Mouse (Mus musculus) frontal cortex, adult (tissue): ENCODE data around the gene Rnf212b.
"Not testable (repeated sequence)": the region's sequence is repeated elsewhere in the genome, so short reads cannot be mapped to it uniquely, and the experiment has no call there.

ENCODE experiments used
- ATAC-seq: cut with Nextera tagmentation; 2 replicates; pipeline ENCODE4 v1.9.2; 2017; ENCODE audit warnings: mild to moderate bottlenecking, moderate library complexity, mixed read lengths; ENCODE audit not compliant: low TSS enrichment

Rnf212b gene

DNA sequence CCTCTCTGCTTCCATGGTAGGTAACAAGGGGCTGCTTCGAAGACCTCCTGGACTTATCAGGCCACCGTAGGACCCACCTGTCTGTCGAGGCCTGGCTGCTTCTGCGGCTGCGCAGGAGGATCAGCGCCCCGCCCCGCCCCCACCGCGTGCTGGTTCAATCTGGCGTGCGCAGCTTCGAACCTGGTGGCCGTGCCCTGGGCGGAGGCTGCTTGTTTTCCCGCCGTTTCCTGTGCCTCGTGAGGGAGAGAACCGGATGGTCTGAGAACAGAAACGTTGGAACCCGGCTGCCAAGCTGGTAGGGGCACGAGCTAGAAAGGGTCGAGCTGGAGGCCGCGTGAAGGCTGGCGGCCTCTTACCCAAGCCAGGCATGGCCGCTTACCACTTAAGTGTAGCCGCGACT lies at the start of gene Rnf212b:
Gene Rnf212b, plus strand, starts transcription at position 151 of the 400 bp plus-strand sequence.
- no peak for ATAC-seq

DNA sequence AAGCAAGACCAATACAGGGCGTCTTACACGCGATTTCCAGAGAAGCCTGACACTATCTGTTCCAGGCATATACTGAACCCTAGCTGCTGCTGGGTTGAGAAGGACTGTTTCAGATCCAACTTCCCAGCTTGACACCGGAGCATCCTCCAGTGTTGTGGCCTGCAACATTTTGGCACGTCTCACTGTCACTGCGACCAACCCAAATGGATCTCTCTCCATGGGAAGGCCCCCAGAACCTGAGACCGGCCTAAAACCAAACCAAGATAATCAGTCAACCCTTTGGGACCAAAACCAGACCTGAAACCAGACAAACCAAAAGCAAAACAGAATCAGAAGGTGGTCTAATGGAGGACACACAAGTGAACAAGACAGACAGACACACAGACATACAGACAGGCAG lies 47.0 kb upstream of the Rnf212b start:
- not testable (repeated sequence) for ATAC-seq

DNA sequence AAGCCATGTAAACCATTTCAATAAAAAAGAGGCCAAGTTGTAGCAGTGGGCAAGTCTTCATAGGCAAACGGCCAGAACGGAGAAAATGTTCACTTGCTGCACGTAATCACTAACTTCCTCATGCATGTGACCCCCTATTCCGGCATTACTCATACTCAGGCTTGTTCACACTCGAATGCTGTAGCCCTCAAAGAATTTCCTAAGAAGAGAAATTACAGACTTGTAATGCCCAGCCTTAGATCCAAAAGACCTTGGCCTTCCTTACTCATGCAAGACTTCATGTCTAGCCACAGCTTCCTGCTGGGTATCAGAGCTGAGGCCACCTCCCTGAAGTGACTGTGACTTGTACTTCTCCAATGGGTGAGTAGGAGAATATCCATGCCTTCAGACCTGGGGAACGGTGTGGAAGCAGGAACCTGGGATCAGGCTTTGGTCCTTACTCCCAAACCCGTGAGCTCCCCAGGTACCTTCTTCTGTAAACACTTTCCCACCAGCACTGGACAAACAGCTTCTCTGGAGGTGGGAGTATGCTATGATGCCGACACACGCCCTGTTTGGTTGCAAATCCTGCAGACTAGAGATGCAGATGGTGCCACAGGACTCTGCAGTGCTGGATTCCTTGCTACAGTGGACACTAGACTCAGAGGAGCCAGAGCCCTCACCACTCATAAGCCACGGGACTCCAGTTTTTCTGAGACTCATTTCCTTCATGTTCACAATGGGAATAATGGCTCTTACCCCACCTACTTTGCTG lies 45.5 kb upstream of the Rnf212b start:
- no peak for ATAC-seq

DNA sequence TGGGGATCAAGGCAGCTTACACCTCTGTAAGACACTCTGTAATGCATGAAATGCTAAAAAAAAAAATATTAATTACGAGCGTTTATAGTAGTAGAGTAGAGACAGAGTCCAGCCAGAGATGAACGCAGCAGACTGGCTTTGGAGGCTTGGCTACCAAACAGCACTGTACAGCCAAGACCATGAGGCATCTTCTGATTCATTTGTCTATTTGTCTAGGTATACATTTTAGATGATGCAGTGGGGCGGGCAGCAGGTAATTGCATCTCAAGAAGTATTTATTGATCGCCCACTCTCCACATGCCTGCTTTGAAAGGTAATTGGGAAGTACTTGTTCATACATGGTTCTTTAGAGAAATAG lies 44.9 kb upstream of the Rnf212b start:
- no peak for ATAC-seq

DNA sequence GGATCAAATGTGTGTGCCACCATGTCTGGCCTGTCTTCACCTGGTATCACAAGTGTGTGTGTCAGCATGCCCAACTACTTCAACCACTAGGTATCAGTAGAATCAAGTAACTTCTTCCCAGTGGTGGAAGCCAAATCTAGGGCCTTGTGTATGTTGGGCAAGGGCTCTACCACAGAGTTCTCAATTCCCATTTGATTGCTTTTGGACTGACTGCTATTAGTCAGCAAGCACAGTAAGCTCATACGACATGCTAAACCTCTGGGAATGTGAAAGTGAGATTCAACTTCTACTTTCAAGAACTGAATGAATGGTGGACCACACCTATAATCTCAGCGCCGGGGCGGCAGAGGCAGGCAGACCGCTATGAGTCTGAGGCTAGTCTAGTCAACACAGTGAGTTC lies 43.6 kb upstream of the Rnf212b start:
- ATAC-seq = no peak

DNA sequence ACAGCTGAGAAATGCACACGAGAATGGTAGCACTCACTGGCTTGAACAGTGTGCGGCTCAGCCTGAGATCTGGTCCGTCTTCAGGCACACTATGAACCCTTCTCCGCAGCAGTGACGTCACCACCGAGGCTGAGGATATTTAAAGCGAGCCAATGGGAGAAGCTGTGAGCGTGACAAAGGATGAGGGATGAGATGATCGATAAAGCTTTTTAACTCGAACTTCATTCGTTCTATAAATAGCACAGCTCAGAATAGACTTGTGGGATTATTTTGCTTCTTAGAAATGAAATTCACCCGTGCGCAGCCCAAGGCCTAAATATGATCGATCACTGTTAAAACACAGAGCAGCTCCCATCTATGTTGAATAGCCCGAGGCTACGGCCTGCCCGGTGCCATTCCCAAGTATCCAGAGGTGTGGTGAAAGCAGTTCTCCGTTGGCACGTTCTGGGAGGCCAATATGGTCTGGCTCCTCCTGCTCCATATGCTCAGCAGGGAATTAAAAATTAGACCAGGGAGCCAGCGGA lies 41.5 kb upstream of the Rnf212b start:
- ATAC-seq = peak; percentile 71

DNA sequence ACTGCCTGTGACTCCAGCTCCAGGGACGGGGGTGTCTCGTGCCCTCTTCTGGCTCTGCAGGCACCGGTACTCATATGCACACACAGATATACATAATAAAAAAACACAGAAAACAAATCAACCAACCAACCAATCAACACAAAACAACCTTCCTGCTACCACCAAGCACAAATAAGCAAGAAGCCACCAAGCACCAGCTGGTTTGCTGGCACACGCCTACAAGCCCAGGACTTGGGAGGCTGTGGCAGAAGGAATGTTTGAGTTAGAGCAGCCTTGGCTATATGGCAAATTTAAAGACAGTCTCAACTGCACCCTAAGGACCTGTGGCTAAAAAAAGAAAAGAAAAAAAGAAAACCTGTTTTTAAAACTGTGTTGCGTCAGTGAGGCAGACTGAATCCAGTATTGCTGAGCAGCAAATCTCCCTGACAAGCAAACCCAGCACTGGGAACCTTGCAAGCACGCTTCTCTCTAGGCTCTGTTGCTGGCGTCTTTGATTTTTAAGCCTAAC lies 38.4 kb upstream of the Rnf212b start:
- peak; percentile 48 for ATAC-seq

DNA sequence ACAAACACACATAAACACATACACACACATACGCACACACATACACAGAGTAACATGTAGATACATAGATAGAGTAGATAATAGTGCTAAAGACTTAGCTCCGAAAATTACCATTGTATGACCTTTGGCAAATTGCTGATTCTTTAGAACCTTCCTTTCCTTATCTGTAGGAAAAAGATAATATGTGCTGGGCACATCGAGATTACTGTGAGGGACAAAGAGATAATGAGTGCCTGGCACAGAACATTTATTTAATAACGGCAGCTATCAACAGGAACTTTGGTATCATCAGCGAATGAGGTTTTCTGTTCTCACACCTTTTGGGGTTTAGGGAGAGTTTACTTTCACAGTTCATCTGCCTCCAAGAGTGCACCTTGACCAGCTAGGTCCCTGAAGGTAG lies 37.2 kb upstream of the Rnf212b start:
- no peak for ATAC-seq

DNA sequence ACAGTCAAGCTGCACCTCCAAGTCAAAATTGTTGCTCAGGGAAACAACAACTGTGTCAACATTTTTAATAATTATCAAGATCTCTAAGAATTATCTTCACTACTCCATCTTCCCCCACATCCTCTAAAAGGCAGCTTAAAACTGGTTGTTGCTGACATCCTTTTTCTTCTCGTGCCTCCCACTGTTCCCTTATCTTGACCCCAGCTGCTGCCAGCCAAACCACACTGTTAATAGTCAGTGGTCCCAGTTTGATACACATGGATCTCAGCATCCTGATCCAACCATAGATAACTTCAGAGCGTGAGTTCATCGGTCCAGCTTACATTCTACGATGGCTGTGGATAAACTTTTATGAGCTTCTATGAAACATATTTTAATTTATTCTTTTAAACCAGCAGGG lies 36.0 kb upstream of the Rnf212b start:
- ATAC-seq = no peak

DNA sequence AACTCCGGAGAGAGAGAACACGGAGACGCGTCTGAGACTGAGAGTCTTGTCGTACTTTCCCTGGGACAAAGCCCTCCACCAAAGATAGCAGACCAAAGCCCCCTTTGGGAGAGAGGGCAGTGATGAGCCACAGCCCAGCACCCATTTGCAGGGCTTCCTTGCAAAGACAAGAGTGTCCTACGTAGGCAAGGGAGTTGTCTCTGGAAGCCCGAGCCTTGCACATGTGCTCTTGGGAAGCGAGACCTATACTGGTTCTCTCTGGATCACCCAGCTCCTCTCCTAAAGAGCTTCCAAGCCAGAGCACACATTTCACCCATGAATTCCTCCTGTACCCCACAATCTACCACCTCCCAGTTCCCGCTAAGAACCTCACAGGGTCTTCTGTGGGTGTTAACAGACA lies 33.9 kb upstream of the Rnf212b start:
- peak; percentile 48 for ATAC-seq

DNA sequence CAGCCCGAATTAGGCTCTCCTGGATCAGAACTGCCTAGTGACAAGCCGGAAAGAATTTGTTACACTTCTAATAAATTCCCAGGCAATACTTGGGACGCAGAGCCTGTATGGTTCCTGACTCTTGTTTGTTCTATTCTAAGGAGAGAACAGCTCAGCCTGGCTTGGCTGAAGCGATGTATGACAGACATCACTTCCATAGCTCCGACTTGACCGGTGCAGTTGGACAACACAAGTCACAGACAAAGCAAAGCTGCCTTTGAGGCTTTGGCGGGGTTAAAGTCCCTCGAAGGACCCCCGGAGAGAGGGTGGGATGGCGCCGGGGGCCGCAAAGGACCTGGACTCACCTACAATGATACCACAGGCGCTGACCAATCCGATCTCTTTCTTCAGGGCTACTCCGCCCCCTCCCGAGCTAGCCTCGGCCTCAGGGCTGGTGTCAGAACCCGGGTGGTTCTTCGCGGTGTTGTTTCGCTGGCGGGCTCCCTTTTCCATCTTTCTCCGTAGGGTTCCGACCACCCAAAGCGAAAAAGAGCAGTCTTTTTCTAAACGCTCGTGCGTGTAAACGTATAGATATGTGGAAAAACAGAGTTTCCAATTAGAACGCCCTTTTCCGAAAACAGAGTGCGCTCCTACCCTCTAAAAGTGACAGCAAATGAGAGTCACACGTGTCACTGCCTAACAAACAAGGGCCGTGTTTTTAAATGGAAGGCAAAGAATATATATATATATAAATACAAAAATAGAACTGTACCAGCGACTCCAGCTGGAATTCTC lies 32.9 kb upstream of the Rnf212b start:
- ATAC-seq = peak; percentile 68

DNA sequence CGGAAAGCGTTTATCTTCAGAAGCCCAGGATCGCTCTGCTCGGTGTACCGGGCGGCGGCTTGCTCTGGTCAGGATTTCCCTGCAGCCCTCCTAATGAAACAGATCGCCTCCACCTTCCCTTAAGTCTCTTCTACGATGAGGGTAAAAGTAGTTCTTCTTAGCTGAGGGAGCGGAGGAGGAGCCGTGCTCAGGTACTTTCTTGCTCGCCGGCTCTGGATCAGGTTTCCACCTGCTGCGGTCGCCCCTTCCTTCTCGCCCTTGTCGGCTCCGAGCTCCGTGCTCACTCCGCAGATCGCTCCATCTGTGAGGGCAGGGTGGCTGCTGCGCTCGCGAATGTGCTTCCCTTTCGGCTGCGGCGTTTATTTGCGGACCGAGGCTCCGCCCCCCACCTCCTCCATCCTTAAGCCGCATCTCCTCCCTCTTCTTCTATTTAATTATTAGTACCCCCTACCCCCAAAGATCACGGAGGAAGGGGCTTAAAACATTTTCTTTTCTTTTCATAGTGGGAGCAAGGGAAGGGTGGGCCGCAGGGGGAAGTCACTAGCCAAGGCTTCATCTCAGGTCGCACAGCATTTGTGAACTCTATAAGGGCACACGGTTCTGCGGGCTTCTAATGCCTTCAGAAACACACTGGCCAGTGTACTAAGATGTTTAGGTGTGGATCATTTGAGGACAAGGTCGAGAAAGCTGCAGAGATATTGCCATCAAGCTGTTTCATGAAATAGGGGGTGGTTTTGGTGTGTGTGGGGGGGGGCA lies 32.2 kb upstream of the Rnf212b start, which contains the start of gene Slc7a8:
Gene Slc7a8, minus strand, starts transcription at position 337 of the 756 bp plus-strand sequence.
- ATAC-seq = peak; percentile 69

DNA sequence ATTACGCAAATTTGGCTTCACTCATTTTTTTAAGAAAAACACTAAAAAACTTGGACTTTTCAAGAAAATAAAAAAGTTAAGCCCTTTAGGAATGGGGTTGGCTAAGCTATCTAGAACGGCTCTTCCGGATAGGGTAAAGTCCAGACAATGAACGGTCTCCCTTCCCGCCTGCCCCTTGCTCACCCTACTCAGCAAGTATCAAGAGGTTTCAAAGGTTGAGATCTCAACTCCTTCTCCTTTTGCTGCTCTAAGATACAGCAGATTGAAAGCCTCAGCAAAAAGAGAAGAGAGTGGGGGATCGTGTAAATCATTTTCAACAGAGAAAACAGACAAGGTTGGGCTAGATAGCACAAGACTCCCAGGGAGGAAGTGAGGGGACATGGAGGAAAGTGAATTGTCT lies 31.0 kb upstream of the Rnf212b start:
- ATAC-seq = no peak

DNA sequence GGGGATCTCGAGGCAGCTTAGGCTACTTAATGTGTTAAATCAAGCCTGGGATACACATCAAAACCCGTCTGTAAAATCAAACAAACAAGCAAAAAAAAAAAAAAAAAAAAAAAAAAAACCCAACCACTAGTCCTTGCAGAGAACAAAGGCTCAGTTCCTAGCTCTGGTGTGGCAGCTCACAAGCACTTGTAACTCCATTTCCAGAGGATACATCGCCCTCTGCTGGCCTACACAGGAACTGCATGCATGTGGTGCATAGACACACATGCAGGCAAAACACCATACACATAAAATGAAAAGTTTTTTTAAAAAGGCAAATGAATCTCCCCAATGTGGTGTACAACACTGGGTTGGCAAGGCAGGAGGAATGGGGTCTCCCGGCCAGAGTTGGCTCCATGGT lies 28.0 kb upstream of the Rnf212b start:
- no peak for ATAC-seq

DNA sequence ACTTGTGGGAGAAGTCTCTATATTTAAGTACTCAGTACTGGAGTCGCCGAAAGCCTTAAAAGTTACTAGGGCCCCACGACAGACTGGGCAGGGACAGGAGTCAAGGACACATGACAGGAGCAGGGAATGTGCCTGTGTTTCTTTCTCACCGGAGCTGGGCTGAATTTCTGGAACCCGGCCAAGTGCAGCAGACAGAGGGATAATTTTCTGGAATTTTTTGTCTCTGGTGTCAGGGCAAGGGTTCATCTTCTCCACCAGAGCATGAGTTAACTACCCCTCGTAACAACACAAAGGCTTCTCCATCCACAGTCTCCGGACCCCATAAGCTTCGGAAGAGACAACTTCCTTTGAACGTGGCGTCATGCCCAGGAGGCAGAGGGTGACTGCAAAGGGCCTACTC lies 27.5 kb upstream of the Rnf212b start:
- no peak for ATAC-seq

DNA sequence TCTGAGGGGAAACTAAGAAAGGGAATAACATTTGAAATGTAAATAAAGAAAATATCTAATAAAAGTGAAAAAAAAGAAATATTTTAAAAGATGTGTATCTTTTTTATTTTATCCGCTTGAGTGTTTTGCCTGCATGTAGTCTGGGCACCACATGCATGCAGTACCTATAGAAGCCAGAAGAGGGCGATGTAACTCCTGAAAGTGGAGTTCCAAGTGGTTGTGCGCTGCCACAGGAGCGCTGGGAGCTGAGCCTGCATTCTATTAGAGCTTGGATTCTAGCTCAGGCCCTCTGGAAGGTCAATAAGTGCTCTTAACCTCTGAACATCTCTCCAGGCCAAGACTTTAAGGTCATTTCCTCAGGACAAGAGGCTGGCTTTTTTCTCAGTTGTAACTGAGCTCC lies 26.7 kb upstream of the Rnf212b start:
- ATAC-seq = no peak

DNA sequence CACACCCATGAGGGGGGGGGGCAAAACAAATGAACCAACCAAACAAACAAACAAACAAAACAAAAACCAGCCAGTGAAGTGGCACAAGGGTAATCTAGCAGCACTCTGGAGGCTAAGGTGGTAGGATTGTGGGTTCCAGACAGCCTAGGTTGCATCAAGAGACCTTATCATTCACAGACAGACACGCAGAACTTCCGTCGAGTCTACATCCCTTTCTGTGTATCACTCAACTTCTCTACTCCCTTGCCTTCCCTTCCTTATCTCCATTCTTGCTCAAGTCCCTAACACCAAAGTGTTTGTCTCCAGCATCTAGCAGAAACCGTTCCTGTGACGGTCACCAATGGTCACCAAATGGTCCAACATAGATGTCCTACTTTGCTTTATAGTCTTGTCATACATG lies 25.7 kb upstream of the Rnf212b start:
- ATAC-seq = no peak

DNA sequence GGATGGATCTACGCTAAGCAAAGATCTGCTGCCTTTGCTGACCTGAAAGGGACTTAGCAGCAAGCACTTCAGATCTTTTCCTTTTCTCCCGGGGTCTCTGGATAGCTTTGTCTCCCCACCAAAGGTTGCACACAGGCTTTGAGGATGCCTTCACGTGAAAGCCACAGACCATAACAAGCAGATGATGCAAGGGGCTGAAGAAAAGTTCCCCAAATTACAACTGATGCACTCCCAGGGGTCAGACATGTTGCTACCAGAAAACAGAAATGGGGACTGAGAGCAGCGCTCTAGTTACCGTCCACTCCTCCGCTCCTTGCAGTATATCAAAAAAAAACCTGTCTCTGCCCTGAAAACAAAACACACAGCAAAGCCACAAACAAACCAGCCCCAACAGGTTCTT lies 21.8 kb upstream of the Rnf212b start:
- ATAC-seq = no peak

DNA sequence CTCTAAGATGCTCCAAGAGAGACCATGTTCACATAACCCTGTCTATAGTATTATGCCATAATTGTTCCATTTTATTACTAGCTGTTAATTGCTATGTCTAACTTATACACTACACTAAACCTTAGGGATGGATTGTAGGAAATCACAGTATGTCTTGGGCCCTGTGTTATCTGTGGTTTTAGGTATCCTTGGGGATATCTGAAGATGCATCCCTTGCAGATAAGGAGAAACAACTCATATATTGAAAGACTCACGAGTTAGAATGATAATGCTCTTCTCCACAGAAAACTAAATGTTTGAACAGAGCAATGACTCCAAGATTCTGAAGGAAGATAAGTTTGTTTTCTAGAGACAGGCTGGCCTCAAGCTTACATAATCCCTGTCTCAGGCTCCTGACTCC lies 20.6 kb upstream of the Rnf212b start:
- ATAC-seq = no peak

DNA sequence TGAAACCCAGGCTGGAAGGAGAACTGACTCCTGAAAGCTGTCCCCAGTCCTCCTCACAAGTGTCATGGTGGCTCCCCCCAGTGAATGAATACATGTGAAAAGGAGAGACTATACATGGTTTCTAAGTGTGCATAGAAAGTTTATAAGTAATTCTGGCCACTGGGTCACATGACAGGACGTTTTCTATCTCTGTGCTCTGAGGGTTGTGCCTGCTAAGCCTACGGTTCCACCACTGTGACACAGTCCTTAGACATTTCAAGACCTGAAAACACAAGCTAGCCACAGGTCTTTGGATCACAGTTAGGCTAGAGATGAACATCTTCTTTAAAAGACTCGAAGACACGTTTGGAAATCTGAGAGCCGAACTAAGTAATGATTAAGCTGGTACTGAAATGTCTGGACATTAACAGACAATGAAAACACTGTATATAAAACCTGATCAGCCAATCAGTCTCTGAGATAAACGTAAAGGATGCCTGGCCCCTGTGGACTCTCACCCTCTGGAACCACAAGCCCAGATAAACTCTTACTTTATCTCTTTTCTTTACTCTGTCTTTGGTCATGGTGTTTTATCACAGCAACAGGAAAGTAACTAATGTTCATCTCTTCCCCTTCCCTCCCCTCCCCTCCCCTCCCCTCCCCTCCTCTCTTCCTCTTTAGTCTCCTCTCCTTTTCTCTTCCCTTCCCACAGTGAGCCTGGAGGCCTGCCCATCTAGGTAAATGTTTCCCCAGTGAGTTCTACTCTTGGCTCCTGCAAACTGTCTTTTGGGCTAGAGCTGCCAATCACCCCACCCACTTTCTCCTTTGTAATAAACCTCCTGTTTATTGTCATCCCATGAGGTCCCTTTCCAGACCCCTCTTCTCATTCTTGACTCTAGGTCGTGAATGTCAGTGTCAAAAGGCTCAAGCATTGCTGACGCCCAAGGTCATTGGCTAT lies 19.8 kb upstream of the Rnf212b start:
- no peak for ATAC-seq

DNA sequence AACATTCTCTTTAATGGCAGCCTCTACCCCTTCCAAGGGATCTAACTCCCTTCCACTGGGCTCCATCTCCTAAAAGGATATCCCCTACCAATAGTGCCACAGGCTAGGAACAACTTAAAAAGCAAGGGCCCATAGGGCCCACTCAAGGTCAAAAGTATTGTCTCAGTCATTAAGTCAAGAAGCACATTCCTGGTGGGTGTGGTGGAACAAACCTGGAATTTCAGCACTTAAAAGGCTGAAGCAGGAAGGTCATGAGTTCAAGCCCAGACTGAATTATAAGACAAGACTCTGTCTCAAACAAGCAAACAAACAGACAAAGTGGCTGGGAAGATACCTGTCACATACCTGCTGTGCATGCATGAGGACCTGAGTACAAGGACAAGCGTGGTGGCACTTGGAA lies 18.0 kb upstream of the Rnf212b start:
- no peak for ATAC-seq
